Mouse (Mus musculus): ENCODE measurements around the gene Rps6kl1. TPM values are rescaled to one million over a fixed set of nuclear protein-coding genes. Genes with fewer than 3 reads are reported as not detected.

Gene Rps6kl1
- polyA plus RNA-seq, 1 experiment from 2014 or later, result 2.4 TPM

DNA sequence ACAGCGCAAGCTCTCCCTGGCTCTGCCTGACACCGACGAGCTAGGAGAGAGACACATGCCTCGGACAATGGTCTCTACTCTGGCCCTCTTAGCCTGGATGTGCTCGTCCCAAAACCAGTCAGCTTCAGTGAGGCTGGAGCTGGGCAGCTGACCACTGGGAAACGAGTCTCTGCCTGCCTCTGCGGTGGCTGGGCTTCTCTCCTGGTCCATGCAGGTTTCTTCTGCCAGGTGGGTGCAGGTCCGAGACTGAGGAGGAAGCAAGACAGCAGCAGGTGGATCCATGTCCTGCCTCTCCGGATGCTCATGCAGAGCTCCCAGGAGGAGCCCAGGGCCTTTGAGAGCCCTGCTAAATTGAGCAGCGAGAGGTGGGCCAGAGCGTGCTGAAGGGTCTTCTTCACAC, 55.9 kb downstream of the Rps6kl1 start:
- WGBS, result 89% methylated on average over 11 of the region's 11 CpGs

DNA sequence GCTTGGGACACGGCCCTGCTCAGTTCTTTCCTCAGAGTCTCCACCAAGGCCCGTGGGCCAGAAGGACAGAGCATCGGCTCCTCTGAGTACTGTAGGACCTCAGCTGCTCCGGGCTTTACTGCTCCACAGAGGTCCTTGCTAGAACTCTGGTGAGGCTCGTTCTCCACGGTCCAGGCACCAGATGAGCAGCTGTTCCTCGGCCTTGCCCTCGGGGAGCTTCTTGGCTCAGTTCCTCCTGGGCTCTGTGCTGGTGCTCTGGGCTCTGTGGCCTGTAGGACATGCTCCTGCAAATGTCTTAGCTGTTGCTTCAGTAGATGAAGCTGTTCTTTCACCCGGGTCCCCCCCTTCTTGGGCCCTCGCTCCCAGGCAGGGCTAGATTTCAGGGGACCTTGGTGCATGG, 56.4 kb downstream of the Rps6kl1 start:
- WGBS, result 79% methylated on average over 10 of the region's 10 CpGs
- H3K27ac ChIP-seq, result no peak overlapping the region

More for the DNA sequence above, 55.9 kb downstream of the Rps6kl1 start:
- H3K9me3 ChIP-seq, result no peaks in the 10 kb centered on the region
- no peak overlapping the region for H3K4me3 ChIP-seq (replicated peaks)
- H3K27me3 ChIP-seq (replicated peaks), result no peaks in the 10 kb centered on the region
- 0 out of 2 replicates have a peak, but pooled peaks cover 4% of the 10 kb centered on the region for H3K4me1 ChIP-seq (replicated peaks)
- no peak overlapping the region for H3K9ac ChIP-seq
- ATAC-seq, result no peak
- H3K4me2 ChIP-seq (replicated peaks), result no peak overlapping the region
- no peak overlapping the region for H3K27ac ChIP-seq
- H3K36me3 ChIP-seq, result no peaks in the 10 kb centered on the region

DNA sequence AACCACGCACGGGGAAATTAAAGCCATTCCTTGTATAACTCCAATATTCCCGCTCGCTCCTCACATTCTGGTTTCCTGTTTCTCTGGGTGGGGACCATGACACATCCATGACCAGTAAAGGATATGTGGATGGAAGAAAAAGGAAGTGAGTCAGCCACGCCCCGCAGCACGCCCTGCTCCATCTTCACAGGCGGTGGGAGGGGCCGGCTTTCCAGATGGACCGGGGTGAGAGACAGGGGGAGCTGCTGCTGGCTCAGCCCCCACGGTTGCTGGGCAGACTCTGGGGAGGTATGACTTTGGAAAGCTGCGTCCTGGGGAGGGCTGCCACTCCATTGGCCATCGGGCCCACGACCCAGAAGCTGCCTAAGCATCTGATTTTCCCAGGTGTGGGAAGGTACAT, 57.1 kb downstream of the Rps6kl1 start:
- WGBS, result 29% methylated on average over 14 of the region's 14 CpGs
- ATAC-seq, result peak; percentile 71
- no peaks in the 10 kb centered on the region for H3K9me3 ChIP-seq
- H3K27me3 ChIP-seq (replicated peaks), result no peaks in the 10 kb centered on the region
- H3K36me3 ChIP-seq, result no peaks in the 10 kb centered on the region
- H3K4me1 ChIP-seq (replicated peaks), result 0 out of 2 replicates have a peak, but pooled peaks cover 4% of the 10 kb centered on the region
- H3K27ac ChIP-seq, result no peak overlapping the region
- H3K4me2 ChIP-seq (replicated peaks), result peak overlapping the region; percentile 18; the same call in 1 of the 2 replicates
- no peak overlapping the region for H3K4me3 ChIP-seq (replicated peaks)
- H3K9ac ChIP-seq, result no peak overlapping the region

More for the DNA sequence above, 56.4 kb downstream of the Rps6kl1 start:
- Histone ChIP-seq H3K36me3 (no peaks in the 10 kb centered on the region), H3K9me3 (no peaks in the 10 kb centered on the region), H3K4me2 (replicated peaks) (no peak overlapping the region), H3K9ac (no peak overlapping the region), H3K4me3 (replicated peaks) (no peak overlapping the region), H3K4me1 (replicated peaks) (0 out of 2 replicates have a peak, but pooled peaks cover 4% of the 10 kb centered on the region), H3K27me3 (replicated peaks) (no peaks in the 10 kb centered on the region)
- no peak for ATAC-seq

DNA sequence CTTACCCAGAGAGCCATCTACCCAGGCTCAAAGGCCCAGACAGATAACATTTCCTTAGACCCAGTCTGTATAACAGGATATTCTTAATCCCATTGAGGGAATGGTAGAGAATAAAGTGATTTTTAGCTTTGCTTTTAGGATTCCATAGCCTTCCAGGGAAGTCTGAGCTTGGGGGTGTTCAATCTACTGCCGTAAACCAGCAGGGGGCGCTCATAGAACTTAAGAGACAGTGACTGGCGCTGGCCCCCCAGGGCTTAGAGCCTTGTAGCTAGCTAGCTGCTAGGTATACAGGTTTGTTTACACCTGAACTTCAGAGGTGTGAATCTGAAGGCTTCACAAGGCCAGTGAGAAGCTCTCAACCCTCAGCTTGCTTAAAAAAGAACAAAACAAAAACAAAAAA, 58.9 kb downstream of the Rps6kl1 start:
- no peak overlapping the region for H3K4me2 ChIP-seq (replicated peaks)
- H3K9ac ChIP-seq, result no peak overlapping the region
- 10% methylated on average over 3 of the region's 3 CpGs for WGBS
- H3K27ac ChIP-seq, result no peak overlapping the region
- ATAC-seq, result no peak
- H3K9me3 ChIP-seq, result no peaks in the 10 kb centered on the region
- no peak overlapping the region for H3K4me3 ChIP-seq (replicated peaks)
- no peaks in the 10 kb centered on the region for H3K27me3 ChIP-seq (replicated peaks)
- peaks cover 14% of the 10 kb centered on the region for H3K36me3 ChIP-seq
- H3K4me1 ChIP-seq (replicated peaks), result 0 out of 2 replicates have a peak, but pooled peaks cover 4% of the 10 kb centered on the region

DNA sequence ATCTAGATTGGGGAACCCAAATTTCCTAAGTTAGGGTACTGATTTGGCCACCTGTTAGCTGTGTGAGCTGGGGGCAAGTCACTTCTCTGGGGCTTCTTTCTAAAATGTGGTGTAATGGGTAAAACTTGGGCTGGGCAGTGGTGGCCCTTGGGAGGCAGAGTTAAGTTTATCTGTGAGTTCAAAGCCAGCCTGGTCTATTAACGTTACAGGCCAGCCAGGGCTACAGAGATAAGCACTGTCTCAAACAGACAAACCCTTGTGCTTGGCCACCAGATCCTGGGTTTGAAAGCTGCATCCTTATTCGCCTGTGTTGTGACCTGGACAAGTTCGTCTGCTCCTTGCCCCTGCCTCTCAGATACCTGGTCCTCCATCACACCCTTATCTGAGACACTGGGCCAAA, 59.9 kb downstream of the Rps6kl1 start:
- WGBS, result 82% methylated on average over 3 of the region's 3 CpGs
- H3K9me3 ChIP-seq, result no peaks in the 10 kb centered on the region
- no peak overlapping the region for H3K9ac ChIP-seq
- 0 out of 2 replicates have a peak, but pooled peaks cover 4% of the 10 kb centered on the region for H3K4me1 ChIP-seq (replicated peaks)
- H3K36me3 ChIP-seq, result peaks cover 14% of the 10 kb centered on the region
- no peaks in the 10 kb centered on the region for H3K27me3 ChIP-seq (replicated peaks)
- H3K27ac ChIP-seq, result no peak overlapping the region
- no peak overlapping the region for H3K4me3 ChIP-seq (replicated peaks)
- ATAC-seq, result no peak
- no peak overlapping the region for H3K4me2 ChIP-seq (replicated peaks)

DNA sequence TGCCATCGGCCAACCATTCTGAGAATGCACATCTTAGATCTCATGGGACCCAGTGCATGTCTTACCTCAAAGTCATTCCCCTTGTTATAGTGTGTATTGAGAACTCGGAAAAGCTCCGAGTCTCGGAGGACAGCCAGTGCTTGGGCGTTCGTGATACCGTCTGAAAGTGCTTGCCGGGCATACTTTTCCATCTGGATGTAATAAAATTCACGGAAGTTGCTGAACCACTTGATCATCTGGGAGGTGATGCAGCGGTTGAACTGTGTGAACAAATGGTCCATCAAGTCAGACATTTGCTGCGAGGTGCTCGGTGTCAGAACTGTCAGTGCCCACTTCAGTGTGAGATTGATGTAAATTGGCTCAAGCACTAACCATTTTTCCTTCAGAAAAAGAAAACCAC, 63.2 kb downstream of the Rps6kl1 start:
- H3K4me3 ChIP-seq (replicated peaks), result no peak overlapping the region
- ATAC-seq, result no peak

More for the DNA sequence above, 63.2 kb downstream of the Rps6kl1 start:
- Histone ChIP-seq H3K9ac (no peak overlapping the region), H3K27me3 (replicated peaks) (no peaks in the 10 kb centered on the region), H3K9me3 (no peaks in the 10 kb centered on the region), H3K27ac (no peak overlapping the region), H3K4me1 (replicated peaks) (no peaks in the 10 kb centered on the region), H3K4me2 (replicated peaks) (no peak overlapping the region), H3K36me3 (peaks cover 14% of the 10 kb centered on the region)
- WGBS, result 90% methylated on average over 12 of the region's 12 CpGs

Other genes starting within 250 kb of the Rps6kl1 start
- gene Fcf1, start 180.4 kb downstream of the Rps6kl1 start, polyA plus RNA-seq (2015; fragmentation: Nextera tagmentation; extraction: Ambion mirVana), result 134 and 141 TPM in 2 replicates
- 8.7 and 9.3 TPM in 2 replicates for gene Arel1, start 180.4 kb downstream of the Rps6kl1 start, polyA plus RNA-seq (2015; fragmentation: Nextera tagmentation; extraction: Ambion mirVana)
- 22.1 and 22.6 TPM in 2 replicates for gene Ylpm1, start 154.9 kb downstream of the Rps6kl1 start, polyA plus RNA-seq (2015; fragmentation: Nextera tagmentation; extraction: Ambion mirVana)
- 1.9 and 2.1 TPM in 2 replicates for gene Prox2, start 40.5 kb downstream of the Rps6kl1 start, polyA plus RNA-seq (2015; fragmentation: Nextera tagmentation; extraction: Ambion mirVana)
- gene Dlst, start 40.4 kb downstream of the Rps6kl1 start, polyA plus RNA-seq (2015; fragmentation: Nextera tagmentation; extraction: Ambion mirVana), result 117 and 125 TPM in 2 replicates
- 15.6 and 15.8 TPM in 2 replicates for gene Pgf, start 26.5 kb upstream of the Rps6kl1 start, polyA plus RNA-seq (2015; fragmentation: Nextera tagmentation; extraction: Ambion mirVana)
- 66.8 and 72.0 TPM in 2 replicates for gene Eif2b2, start 68.2 kb upstream of the Rps6kl1 start, polyA plus RNA-seq (2015; fragmentation: Nextera tagmentation; extraction: Ambion mirVana)
- 6.7 and 6.9 TPM in 2 replicates for gene Mlh3, start 119.3 kb upstream of the Rps6kl1 start, polyA plus RNA-seq (2015; fragmentation: Nextera tagmentation; extraction: Ambion mirVana)
- gene Acyp1, start 137.2 kb upstream of the Rps6kl1 start, polyA plus RNA-seq (2015; fragmentation: Nextera tagmentation; extraction: Ambion mirVana), result 47.6 and 58.2 TPM in 2 replicates
- gene Zc2hc1c, start 137.3 kb upstream of the Rps6kl1 start, polyA plus RNA-seq (2015; fragmentation: Nextera tagmentation; extraction: Ambion mirVana), result 1.7 TPM in 2 replicates
- gene Nek9, start 188.1 kb upstream of the Rps6kl1 start, polyA plus RNA-seq (2015; fragmentation: Nextera tagmentation; extraction: Ambion mirVana), result 16.2 and 16.7 TPM in 2 replicates
- gene Tmed10, start 223.6 kb upstream of the Rps6kl1 start, polyA plus RNA-seq (2015; fragmentation: Nextera tagmentation; extraction: Ambion mirVana), result 343 and 345 TPM in 2 replicates